Mouse (Mus musculus): Measurements from ENCODE around the gene Sh3bp5l. TPM values are rescaled to one million over a fixed set of nuclear protein-coding genes. Genes with fewer than 3 reads are reported as not detected.
A peak's percentile ranks its signal among the peaks of the same experiment; 100 is the strongest.
"Not testable (repeated sequence)": the region's sequence is repeated elsewhere in the genome, so short reads cannot be mapped to it uniquely, and the experiment has no call there.

Gene Sh3bp5l
- 13.6 and 20.0 TPM in 2 replicates for total RNA-seq (2015; ENCODE audit: low replicate concordance)
- 31.9 and 94.6 TPM in 2 replicates for total RNA-seq (2017; ENCODE audit: low replicate concordance)

DNA sequence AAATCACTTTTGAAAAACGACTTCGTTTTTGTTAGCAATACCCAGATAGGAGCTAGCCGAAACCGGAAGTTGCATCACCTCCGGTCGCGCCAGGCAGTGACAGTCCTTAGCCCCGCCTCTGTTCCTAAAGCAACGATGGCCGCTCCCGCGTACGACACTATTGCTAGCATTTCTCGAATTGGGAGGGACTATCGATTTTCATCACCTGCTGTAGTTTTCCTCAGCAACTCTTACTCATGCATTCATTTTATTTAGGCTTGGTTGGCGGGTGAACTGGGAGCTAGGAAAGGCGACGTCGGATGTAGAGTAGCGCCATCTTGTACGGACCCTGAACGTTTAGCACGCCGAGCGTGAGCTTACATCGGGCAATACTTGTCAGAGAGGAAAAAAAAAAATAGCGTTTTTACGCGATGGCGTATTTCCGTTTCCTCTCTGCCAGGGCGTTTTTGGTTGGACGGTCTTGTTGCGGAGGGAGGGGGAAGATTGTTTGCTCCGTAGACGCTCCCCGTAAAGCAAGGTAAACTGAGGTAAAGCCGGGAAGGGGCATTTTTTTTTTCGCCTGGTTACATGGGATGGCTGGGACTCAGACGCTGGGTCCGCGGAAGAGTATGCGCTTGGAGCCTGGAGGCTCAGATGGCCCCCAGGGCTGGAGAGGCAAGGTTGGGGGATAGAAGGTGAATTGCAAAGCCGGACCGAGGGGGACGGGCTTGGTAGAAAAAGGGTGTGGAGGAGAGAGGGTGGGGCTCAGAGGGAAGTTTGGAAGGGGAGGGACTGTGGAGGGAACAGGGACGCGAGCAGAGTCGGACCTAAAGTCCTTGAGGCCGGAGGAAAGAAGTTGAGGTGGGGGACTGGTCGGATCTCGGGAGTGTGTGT lies at the start of gene Sh3bp5l, which contains the start of gene Zfp672:
TSS of gene Sh3bp5l (plus strand) at position 449 of the 873 bp plus-strand sequence.
TSS of gene Zfp672 (minus strand) at position 64 of the 873 bp plus-strand sequence.
- ATAC-seq (replicated peaks; ENCODE audit: low FRiP score, poor library complexity, severe bottlenecking) = peak; percentile 88

DNA sequence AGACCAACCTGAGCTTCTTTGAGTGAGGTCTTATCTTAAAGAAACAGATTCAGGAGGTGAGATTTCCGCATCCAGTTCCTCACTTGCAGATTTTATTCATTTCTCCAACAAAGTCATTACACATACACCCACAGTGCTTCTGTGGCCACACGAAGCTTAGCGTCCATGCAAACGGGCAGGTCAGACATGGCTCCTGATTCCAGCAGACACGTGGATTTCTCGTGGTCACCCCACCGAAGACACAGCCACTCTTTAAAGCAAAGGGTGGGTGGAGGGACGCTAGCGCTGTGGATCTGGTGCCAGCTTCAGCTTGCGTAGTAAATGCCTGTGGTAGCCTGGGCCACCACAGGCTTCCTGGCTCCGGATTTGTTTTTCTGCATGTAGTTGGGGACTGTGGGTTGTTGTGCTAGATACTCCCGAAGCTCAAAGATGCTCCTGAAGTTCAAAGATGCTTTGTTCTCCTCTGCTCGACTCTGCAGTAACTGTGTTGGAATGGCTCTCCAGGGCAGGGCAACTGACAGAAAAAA lies 48.5 kb upstream of the Sh3bp5l start:
- no peak for ATAC-seq (replicated peaks; ENCODE audit: low FRiP score, poor library complexity, severe bottlenecking)

DNA sequence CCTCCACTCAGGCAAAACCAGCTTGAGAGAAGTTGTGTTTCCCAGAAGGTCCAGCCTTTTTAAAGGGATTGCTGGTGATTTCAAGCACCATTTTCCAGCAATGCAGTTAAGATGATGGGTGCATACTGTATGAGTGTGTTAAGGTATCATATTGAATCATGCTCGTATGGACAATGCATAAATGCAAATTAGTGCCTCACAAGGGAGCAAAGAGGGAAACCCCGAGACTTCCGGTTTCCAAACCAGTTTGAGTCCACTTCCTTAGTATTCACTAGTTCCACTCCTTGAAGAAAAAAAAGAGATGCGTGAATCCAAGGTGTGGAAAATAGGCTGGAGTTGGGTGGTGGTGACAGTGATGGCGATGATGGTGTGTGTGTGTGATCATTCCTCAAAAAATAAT lies 48.0 kb upstream of the Sh3bp5l start:
- no peak for ATAC-seq (replicated peaks; ENCODE audit: low FRiP score, poor library complexity, severe bottlenecking)

DNA sequence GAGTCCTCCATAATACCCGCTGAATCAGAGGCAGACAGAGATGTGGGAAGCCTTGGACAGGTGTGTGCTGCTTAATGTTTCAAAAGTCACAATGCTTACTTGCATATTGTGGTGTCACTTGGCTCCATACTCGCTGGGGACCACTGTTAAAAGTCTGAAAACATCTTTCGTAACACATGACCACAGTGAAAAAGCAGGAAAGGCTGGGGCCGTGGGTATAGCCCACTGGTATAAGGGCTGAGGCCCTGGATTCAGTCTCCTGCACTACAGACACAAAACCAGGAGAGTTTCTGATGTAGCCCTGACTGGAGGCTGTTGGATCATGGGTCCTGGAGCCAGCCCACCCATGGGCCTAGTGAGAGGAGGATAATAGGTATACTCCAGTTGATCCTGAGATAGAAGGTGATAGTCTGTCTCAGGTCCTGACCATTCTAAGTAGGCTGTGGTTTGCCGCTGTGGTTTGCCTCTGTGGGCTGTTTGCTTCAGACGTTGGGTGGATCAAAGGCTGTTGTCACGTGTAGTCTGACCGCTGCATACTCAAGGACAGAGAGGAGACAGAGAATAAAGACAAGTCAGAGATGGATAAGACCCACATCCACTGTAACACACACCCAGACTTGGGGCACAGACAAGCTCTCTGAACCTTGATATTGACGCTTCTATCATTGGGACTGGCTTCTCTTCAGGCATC lies 40.4 kb upstream of the Sh3bp5l start:
- ATAC-seq (replicated peaks; ENCODE audit: low FRiP score, poor library complexity, severe bottlenecking) = no peak

DNA sequence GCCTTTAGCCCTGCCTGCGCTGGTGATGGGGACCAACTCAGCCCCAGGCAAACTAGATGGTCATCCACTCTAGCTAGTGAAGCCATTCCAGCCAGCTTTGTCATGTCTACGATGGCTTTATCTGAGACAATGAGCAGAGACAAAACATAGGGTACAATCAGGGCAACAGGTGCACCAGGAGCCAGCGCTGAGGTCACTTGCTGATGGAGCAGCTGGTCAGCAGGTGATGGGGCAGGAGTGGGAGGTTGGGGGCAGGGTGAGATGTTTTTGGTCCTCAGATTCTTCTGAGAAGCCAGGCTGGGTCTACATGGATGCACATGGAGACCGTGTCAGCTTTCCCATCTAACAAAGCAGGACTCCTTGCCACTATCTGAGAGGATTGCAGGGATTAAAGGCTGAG lies 39.7 kb upstream of the Sh3bp5l start:
- no peak for ATAC-seq (replicated peaks; ENCODE audit: low FRiP score, poor library complexity, severe bottlenecking)

DNA sequence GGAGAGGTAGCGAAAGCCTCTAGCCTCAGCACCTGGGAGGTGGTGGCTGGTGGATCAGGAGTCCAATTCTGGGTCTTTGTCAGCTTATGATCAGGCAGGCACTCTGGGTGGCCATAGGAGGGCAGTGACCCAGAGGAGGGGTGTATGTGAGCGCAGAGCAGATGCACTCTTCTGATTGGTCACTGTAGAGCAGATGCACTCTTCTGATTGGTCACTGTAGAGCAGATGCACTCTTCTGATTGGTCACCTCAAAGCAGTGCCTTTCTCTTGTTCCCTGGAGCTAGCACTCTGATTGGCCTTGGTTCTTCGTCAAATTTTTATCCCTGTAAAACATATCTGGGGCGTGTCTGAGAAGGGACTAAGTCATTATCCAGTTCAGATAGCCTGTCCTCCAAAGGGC lies 37.7 kb upstream of the Sh3bp5l start:
- ATAC-seq (replicated peaks; ENCODE audit: low FRiP score, poor library complexity, severe bottlenecking) = peak; percentile 34; the same call in 1 of the 2 replicates

DNA sequence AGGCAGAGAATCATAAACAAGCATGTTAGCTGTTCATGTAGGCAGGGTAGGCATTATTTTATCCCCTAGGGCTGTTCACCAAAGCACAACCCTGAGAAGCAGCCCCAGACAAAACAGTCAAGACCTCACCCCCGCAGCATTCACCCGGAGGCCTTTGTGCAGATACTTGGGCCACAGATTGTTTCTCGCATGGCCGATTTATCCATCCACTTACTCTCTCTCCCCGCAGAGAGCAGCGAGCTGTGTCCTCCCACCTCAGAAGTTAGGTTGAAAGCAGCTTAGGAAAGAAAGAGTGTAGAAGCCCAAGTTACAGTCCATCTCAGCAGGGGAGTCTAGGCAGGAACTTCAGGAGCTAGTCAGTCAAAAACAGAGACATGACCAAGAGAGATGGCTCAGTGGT lies 33.1 kb upstream of the Sh3bp5l start:
- no peak for ATAC-seq (replicated peaks; ENCODE audit: low FRiP score, poor library complexity, severe bottlenecking)

DNA sequence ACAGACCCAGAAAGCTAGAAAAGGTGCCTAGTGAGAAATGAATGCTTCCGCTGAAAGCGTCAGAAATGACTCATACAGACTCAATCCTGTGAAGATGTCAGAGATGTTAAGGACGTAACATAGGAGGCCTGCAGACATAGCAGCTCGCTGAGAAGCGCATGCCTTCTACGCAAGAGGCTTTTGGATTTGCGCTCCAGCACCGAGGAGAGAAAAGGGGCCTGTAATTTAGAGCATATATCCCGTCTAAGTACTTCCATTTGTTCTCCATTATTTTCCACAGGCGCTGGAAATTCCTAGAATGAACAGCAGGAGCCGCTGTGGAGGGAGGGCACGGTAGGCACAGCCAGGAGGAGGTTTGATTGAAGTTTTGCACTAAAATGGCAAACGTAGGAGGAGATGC lies 29.5 kb upstream of the Sh3bp5l start:
- ATAC-seq (replicated peaks; ENCODE audit: low FRiP score, poor library complexity, severe bottlenecking) = peak; percentile 56

DNA sequence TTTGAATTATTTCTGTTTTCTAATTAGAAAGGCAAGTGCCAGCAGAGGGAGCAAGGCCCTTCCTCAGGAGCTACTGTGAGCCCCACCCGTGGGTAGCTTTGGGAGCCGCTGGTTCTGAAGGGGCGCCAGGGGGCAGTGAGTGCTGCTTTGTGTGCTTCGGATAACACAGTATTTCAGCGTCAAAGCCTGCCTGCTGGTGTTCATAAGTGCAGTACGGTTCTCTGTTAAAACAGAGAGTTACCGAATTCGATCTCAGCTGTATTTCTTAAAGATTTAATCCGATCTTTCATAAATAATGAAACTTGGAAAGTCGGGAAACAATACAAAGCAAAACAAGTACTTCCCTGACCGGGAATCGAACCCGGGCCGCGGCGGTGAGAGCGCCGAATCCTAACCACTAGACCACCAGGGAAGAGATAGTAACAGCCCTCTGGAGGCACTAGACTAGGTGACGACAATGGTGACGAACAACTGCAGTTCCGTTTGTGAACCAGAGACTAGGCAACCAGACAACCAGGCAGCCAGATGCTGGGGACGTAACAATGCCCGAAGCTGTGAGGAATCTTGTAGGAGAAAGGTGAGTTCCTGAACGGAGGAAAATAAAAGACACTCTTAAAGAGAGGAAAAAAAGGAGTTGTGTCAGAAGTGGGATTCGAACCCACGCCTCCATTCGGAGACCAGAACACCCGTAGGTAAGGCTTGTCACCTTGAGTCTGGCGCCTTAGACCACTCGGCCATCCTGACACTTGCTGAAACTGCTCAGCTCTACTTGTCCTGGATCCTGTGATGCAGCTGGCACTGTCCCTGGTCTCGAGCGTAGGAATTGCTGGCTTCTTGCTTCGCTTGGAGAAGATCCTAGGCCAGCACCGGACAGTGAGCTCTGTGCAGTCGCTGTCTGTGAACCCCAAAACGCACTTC lies 28.4 kb upstream of the Sh3bp5l start:
- ATAC-seq (replicated peaks; ENCODE audit: low FRiP score, poor library complexity, severe bottlenecking) = peak; percentile 84

DNA sequence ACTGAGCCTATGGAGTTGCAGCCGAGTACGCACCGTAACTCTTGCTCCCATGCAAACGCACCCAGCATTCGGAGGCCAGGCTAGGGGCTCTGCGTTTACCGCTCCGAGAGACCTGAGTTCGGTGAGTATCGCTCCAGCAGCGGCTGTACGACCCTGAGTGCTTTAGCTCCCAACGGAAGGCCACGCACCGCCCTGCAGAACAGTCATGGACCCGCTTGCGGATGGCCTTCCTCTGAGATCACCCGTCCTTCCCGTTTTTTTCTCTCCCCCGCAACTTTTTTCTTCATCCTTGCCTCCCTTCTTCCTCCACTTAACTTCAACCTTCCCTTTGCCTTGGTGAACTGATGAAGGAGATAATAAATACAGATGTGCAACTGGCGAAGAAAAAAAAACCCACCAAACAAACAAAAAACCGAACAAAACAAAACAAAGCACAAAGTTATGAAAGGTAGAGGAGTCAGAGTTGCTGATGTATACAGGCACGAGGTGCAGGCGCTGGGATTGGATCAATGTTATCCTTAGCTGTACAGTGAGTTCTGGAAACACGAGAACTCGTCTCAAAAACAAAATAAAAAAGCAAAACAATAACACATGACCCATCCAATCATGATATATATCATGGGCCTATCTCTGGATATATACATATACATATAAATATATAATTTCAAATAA lies 27.6 kb upstream of the Sh3bp5l start:
- ATAC-seq (replicated peaks; ENCODE audit: low FRiP score, poor library complexity, severe bottlenecking) = no peak; the same call in 1 of the 2 replicates

DNA sequence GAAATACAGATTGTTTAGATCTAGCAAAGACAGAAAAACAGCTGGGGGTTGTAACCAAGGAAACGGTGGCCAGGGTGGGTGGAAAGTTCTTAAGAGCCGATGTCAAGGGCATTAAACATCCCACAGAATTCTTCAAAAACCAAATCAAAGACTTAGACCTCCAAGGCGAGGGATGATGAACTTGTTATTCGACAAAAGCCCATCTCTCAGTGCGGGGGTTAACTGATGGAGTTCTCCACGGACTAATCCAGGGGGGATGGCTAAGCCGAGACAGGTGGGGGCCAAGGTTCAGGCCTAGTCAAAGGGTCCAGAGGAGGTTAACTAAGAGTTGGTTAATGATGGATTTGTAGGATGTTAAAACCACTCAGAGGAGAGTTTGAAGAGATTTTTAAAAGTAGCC lies 26.9 kb upstream of the Sh3bp5l start:
- no peak for ATAC-seq (replicated peaks; ENCODE audit: low FRiP score, poor library complexity, severe bottlenecking)

DNA sequence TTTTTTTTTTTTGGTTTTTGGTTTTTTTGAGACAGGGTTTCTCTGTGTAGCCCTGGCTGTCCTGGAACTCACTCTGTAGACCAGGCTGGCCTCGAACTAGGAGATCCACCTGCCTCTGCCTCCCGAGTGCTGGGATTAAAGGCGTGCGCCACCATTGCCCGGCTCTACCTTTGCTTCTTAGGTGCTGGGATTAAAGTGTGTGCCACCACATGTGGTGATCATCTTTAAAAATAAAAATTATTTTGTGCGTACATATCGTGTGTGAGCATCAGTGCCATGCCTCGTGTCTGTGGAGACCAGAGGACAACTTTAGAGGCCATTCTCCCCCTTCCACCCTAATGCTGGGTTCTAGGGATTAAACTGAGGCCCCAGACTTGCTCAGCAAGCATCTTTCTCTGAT lies 25.2 kb upstream of the Sh3bp5l start:
- not testable (repeated sequence) for ATAC-seq (replicated peaks; ENCODE audit: low FRiP score, poor library complexity, severe bottlenecking)

DNA sequence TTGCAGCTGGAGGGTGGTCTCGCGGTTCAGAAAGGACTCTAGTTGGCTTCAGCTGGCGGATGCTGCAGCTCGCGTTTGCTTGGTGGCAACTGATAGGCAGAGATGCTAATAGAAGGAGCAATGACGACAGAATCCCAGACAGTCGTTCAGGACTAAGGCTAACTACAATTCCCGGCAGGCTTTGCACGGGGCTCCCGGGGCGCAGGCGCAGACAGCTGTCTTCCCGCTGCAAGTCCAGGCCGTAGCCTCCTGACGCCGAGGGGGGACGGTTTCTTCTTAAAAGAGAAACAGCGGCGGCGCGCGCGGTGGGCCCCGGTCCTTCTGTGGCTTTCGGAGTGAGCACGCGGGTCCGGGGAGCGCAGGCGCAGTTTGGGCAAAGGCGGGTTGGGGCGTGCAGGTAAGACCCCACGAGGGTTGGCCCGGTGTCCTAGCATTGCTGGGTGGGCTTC lies 23.6 kb upstream of the Sh3bp5l start, which contains the start of gene Zfp692:
TSS of gene Zfp692 (plus strand) at position 210 of the 449 bp plus-strand sequence.
- ATAC-seq (replicated peaks; ENCODE audit: low FRiP score, poor library complexity, severe bottlenecking) = peak; percentile 80

DNA sequence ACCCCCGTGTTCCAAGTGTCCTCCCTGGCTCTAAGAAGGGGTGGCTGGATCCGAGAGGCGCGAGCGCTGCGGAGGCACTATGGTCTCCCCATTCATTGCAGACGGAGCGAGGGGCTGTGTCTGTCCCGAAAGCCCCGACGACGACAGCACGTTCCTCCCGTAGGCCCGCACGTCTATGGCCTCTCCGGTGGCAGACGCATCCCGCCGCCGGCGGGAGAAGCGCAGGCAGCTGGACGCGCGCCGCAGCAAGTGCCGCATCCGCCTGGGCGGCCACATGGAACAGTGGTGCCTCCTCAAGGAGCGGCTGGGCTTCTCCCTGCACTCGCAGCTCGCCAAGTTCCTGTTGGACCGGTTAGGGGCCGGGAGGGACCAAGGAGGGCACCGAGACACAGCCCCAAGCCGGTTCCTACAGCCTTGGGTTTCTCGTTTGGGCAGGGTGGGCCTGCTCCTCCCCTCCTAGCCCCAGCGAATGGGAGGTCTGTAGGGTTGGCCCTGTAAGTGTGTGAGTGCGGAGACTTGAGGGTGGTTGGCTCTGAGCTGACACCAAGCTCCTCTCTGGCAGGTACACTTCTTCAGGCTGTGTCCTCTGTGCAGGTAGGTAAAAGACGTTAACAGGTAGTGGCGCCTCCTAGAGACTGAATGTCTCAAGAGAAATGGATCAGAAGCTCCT lies 23.0 kb upstream of the Sh3bp5l start:
- ATAC-seq (replicated peaks; ENCODE audit: low FRiP score, poor library complexity, severe bottlenecking) = peak; percentile 60

DNA sequence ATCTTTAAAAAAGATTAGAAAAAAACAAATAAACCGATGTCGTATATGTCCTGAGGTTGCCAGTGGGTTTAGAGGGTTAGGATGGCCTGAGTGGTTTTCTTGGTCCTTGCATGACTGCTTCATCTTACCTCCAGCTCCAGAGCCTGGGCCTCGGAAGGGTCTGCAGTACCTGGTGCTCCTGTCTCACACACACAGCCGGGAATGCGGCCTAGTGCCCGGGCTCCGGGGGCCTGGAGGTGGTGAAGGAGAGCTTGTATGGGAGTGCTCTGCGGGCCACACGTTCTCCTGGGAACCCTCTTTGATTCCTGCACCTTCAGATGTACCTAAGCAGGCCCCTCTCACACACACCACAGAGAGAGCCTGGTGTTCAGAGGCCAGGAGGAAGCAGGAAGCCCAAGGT lies 21.9 kb upstream of the Sh3bp5l start:
- no peak for ATAC-seq (replicated peaks; ENCODE audit: low FRiP score, poor library complexity, severe bottlenecking)

DNA sequence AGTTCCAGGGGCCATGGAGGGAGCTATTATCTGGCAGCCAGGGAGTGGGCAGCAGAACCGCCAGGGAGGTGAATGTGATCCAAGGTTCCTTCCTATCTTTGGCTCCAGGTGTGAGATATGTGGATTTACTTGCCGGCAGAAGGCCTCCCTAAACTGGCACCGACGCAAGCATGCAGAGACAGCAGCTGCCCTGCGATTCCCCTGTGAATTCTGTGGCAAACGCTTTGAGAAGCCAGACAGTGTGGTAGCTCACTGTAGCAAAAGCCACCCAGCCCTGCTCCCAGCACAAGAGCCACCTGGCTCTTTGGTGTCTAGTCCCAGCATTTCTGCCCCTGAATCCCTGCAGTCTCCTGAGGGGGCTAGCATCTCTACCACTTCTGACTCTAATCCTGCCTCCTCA lies 16.5 kb upstream of the Sh3bp5l start:
- ATAC-seq (replicated peaks; ENCODE audit: low FRiP score, poor library complexity, severe bottlenecking) = no peak

DNA sequence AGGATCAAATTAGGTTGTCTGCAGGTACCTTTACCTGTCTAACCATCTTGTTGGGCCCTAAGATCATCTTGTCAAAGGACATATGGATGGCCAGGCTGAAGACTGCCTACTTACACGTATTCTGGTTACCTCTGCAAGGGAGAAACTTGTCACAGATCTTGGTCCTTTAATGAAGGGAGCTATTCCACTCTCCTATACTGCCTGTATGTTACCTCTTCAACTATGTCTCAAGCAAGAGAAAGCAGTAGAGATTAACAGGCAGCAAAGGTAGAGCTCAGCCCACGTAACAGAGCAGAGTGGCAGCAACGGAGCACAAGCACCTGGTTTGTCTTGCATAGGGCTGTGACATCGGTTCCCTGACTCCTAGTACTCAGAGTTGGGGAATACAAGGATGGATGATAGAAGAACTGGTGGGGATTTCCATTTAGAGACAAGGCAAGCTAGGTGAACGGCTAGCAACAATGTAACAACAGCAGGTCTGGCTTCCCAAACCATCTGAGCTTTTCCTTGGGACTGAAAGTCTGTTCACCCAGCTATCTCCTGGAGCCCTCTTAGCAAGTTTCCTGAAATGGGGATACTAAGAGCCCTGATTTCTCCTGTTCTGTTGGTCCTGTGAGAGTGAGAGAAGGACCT lies 14.9 kb upstream of the Sh3bp5l start:
- ATAC-seq (replicated peaks; ENCODE audit: low FRiP score, poor library complexity, severe bottlenecking) = no peak

DNA sequence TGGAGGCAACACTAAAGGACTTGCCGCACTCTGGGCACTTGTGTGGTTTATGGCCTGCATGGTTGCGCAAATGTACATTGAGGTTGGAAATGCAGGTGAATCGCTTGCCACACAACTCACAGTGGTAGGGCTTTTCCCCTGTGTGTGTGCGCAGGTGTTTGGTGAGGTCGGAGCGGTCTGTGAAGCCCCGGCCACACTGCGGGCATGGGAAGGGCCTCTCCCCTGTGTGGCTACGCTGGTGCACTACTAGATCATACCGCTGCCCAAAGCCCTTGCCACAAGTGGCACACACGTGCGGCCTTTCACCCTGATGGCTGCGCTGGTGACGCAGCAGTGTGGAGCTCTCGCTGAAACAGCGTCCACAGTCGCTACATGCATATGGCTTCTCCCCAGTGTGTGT lies 14.2 kb upstream of the Sh3bp5l start:
- no peak for ATAC-seq (replicated peaks; ENCODE audit: low FRiP score, poor library complexity, severe bottlenecking)

Measured in erythroblast, adult 5-6 weeks (primary cell).